Mouse (Mus musculus) liver, postnatal 0 days (tissue): ENCODE measurements around the gene Fam173a. TPM values are rescaled to one million over a fixed set of nuclear protein-coding genes. Genes with fewer than 3 reads are reported as not detected.
A peak's percentile ranks its signal among the peaks of the same experiment; 100 is the strongest.
"Not testable (repeated sequence)": the region's sequence is repeated elsewhere in the genome, so short reads cannot be mapped to it uniquely, and the experiment has no call there.

Experiments used
- ATAC-seq: fragments of 200-750 bp; cut with Nextera tagmentation; 2 replicates; pipeline ENCODE4 v1.8.0; 2017; ENCODE audit warnings: mild to moderate bottlenecking, moderate library complexity
- DNase-seq: peaks from one replicate; pipeline ENCODE4 v3.0.0-alpha.2; 2016
- H3K27ac ChIP-seq: fragments of 300-500 bp; sonication (generic); 2 replicates; pipeline ENCODE4 v1.5.1; 2014; ENCODE audit warnings: antibody characterized with exemption, moderate library complexity, mild to moderate bottlenecking, low read depth
- H3K27me3 ChIP-seq: fragments of 300-500 bp; sonication (generic); 2 replicates; pipeline ENCODE4 v1.6.1; 2014; ENCODE audit warnings: low read length, control low read depth, mixed read lengths; ENCODE audit not compliant: insufficient read depth
- H3K36me3 ChIP-seq: fragments of 300-500 bp; sonication (generic); replicated peaks from 2 replicates; pipeline ENCODE4 v1.6.1; 2014; ENCODE audit warnings: mild to moderate bottlenecking, control low read depth, low read length, moderate library complexity, mixed read lengths; ENCODE audit not compliant: insufficient read depth
- H3K4me1 ChIP-seq: fragments of 300-500 bp; sonication (generic); 2 replicates; pipeline ENCODE4 v1.6.1; 2014; ENCODE audit warnings: antibody characterized with exemption, mild to moderate bottlenecking, control low read depth; ENCODE audit not compliant: insufficient read depth
- H3K4me2 ChIP-seq: fragments of 300-500 bp; sonication (generic); 2 replicates; pipeline ENCODE4 v1.6.1; 2014; ENCODE audit warnings: low read depth, mild to moderate bottlenecking, low read length, moderate library complexity, mixed read lengths
- H3K4me3 ChIP-seq: fragments of 300-500 bp; sonication (generic); 2 replicates; pipeline ENCODE4 v1.5.1; 2014; ENCODE audit warnings: low read depth, low read length
- H3K9ac ChIP-seq: fragments of 300-500 bp; sonication (generic); replicated peaks from 2 replicates; pipeline ENCODE4 v1.6.1; 2014; ENCODE audit warnings: mild to moderate bottlenecking, moderate library complexity
- H3K9me3 ChIP-seq: fragments of 300-500 bp; sonication (generic); 2 replicates; pipeline ENCODE4 v1.6.1; 2016; ENCODE audit warnings: mild to moderate bottlenecking, control low read depth, low read length, mixed read lengths
- CTCF ChIP-seq: sonication (generic); IDR thresholded peaks from 2 replicates; pipeline ENCODE4 v1.5.1; 2016; ENCODE audit warnings: antibody characterized with exemption, low read depth
- EP300 ChIP-seq: IDR thresholded peaks from 2 replicates; pipeline ENCODE4 v1.6.1; 2016; ENCODE audit warnings: antibody characterized with exemption, low read depth, mild to moderate bottlenecking
- WGBS: fragments of 180-500 bp; shearing (Covaris S2); extraction: QIAGEN DNeasy Blood & Tissue Kit; methylation state at CpG from one replicate; pipeline ENCODE4 v1.1.7; 2014; ENCODE audit not compliant: insufficient replicate concordance; 5-methylcytosine and 5-hydroxymethylcytosine counted together
- polyA plus RNA-seq: library from polyadenylated mRNA; unstranded; fragments of >200 nt; fragmentation: Nextera tagmentation; extraction: Ambion mirVana; gene quantifications from 2 replicates; pipeline ENCODE4 v1.2.1, GENCODE M21; 2015

The Fam173a gene
- polyA plus RNA-seq, 1 experiment from 2014 or later: 51.6 TPM

DNA sequence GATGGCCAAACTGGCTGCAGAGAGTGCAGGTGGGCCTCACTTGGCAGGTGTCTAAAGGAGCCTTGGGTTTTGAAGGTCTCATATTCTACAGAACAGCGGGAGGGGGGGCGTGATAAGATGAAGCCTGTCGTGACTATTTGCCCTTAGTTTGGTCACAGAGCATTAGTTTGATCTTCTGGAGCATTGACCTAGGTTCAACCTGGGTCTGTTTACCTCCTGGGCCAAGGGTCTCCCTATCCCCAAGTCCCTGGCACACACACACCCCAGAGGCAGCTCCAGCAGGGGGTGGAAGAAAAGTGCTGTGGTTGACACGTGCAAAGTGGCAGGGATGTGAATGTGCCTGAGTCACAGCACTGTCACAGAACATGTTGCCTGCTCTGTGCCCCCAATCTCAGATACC, 18.2 kb upstream of the Fam173a start:
- Histone ChIP-seq H3K27ac (no peak overlapping the region), H3K9me3 (no peaks in the 10 kb centered on the region), H3K9ac (no peak overlapping the region), H3K4me1 (peaks cover 12% of the 10 kb centered on the region; the same call in 1 of the 2 replicates), H3K4me2 (no peak overlapping the region), H3K4me3 (no peak overlapping the region), H3K27me3 (peaks cover 65% of the 10 kb centered on the region), H3K36me3 (no peaks in the 10 kb centered on the region)
- no peak for TF ChIP-seq EP300
- TF ChIP-seq CTCF: no peak
- ATAC-seq: no peak
- DNase-seq: no peak
- 54% methylated on average over 4 of the region's 4 CpGs for WGBS

DNA sequence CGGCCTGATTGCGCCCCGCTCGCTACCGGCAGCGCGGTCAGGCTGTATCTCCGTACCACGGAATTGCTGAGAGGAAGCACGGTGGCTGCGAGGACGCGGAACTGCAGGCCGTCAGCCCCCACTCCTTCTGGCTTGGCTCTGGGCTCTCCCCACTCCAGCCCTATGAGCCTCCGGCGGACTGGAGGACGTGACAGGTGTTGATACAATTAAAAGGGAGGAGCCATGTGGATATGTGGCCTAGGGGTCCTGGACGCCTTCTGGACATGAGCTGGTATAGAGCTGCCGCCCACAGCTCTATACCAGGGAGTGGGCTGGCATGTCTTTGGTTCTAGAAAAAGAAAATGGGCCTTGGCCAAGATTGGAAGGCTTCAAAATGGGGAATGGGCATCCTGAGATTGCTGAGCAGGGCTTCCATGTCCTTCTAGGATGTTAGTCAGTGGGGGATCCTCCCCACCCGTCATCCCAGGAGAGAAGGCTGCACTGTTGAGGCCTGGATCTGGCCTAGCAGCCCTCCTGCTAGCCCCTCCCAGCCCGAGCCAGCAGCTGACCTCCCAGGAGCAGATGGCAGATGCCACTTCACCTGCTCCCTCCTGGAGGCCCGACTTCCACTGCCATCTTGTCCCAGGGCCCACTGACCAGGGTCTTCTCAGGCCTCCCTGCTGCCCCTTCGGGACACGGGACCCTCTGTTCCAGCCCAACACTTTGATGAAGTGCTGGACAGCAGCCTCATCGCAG, 17.1 kb upstream of the Fam173a start:
- Histone ChIP-seq H3K4me3 (peak overlapping the region; percentile 52), H3K9me3 (no peaks in the 10 kb centered on the region), H3K27ac (no peak overlapping the region), H3K27me3 (peaks cover 63% of the 10 kb centered on the region), H3K36me3 (no peaks in the 10 kb centered on the region), H3K4me1 (peaks cover 12% of the 10 kb centered on the region; the same call in 1 of the 2 replicates), H3K4me2 (peak overlapping the region; percentile 75), H3K9ac (no peak overlapping the region)
- DNase-seq (no peak), ATAC-seq (no peak)
- WGBS: 15% methylated on average over 23 of the region's 25 CpGs
- TF ChIP-seq EP300 (no peak), CTCF (no peak)

DNA sequence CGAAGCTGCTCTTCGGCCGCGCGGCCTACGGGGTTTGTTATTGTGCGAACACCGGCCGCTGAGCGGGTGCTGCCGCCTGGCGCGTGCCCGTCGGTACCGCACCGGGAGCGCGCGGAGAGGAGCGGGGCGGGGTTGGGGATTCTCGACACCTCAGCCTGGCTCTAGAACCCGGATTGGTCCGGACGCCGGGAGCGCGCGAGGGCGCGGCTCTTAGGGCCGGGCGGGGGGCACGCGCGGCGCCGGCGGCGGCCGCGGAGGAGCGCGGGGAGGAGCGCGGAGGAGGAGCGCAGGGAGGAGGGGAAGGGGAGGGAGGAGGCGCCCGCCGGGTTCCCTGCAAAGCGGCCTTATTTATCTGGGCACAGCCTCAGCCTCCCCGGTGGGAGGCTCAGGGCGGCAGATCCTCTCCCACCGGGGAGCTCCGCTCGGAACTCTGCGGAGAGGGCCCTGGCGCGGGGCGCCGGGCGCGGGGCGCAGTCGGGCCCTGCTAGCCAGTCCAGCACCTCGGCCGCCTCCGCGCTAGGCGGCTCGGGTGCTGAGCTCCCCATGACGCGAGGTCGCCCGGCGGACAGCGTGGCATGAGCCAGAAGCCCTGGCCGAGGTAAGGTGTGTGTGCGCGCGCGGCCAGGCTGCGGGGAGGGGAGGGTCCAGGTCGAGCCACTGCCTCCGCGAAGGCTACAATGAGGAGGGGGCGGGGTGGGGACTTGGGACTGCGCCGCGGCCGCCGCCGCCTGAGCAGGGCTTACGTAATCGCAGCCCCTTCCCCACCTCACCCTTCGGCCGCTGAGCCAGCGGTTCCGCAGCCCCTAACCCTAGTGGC, 16.3 kb upstream of the Fam173a start, which contains the start of gene Fbxl16:
Gene Fbxl16 (plus strand): TSS at position 297 of the 817 bp plus-strand sequence.
- ATAC-seq: peak; percentile 56
- no peak within 1 kb of the TSS for H3K9ac ChIP-seq

DNA sequence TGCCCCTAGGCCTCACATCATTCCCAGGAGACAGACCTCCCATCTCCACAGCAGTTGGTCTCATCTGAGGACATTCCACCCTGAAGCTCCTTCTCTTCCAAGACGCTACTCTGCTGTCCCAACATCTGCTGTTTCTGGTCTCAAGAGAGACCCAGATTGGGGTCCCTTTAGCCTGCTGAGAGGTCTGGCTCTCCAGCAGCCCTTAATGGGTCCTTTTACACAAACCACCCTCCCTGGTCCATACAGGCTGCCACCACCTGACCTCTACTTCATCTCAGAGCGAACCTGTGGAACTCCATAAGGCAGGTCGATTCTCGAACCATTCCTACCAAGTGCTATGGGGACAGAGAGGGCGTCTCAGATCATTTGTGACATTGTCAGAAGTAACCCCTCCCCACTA, 15.3 kb upstream of the Fam173a start:
- peaks cover 12% of the 10 kb centered on the region; the same call in 1 of the 2 replicates for H3K4me1 ChIP-seq
- DNase-seq (no peak), ATAC-seq (no peak)
- H3K9ac ChIP-seq: no peak overlapping the region
- no peak overlapping the region for H3K27ac ChIP-seq
- H3K4me3 ChIP-seq: no peak overlapping the region
- H3K27me3 ChIP-seq: peaks cover 53% of the 10 kb centered on the region
- TF ChIP-seq CTCF: no peak
- TF ChIP-seq EP300: no peak
- H3K4me2 ChIP-seq: no peak overlapping the region
- no peaks in the 10 kb centered on the region for H3K36me3 ChIP-seq
- 37% methylated on average over 5 of the region's 5 CpGs for WGBS
- H3K9me3 ChIP-seq: no peaks in the 10 kb centered on the region

More for the DNA sequence above, 16.3 kb upstream of the Fam173a start, which contains the start of gene Fbxl16:
- H3K36me3 ChIP-seq: no peaks in the 10 kb centered on the region
- TF ChIP-seq EP300 (no peak), CTCF (peak; percentile 29; the same call in 1 of the 2 replicates)
- H3K4me2 ChIP-seq: peak within 1 kb of the TSS; percentile 75
- peak; percentile 50 for DNase-seq
- peaks cover 12% of the 10 kb centered on the region; the same call in 1 of the 2 replicates for H3K4me1 ChIP-seq
- peak within 1 kb of the TSS; percentile 52 for H3K4me3 ChIP-seq
- H3K27me3 ChIP-seq: peaks cover 57% of the 10 kb centered on the region
- no peak within 1 kb of the TSS for H3K27ac ChIP-seq
- 2% methylated on average over 90 of the region's 100 CpGs for WGBS
- no peaks in the 10 kb centered on the region for H3K9me3 ChIP-seq

DNA sequence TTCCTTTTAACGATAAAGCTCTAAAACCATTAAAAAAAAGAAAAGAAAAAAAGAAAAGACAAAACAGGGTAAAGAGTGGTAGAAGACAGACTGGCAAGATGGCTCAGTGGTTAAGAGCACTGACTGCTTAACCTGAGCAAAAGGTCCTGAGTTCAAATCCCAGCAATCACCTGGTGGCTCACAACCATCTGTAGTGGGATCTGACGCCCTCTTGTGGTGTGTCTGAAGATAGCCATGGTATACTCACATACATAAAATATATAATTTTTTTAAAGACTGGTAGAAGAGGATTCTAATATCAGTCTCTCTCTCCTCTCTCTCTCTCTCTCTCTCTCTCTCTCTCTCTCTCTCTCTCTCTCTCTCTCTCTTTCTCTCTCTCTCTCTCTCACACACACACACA, 14.8 kb upstream of the Fam173a start:
- Histone ChIP-seq H3K4me1 (peaks cover 12% of the 10 kb centered on the region; the same call in 1 of the 2 replicates), H3K27me3 (peaks cover 48% of the 10 kb centered on the region)
- 25% methylated on average over 2 of the region's 2 CpGs for WGBS
- not testable (repeated sequence) for DNase-seq, H3K4me3 ChIP-seq, H3K4me2 ChIP-seq, H3K27ac ChIP-seq, H3K36me3 ChIP-seq, H3K9ac ChIP-seq, ATAC-seq, H3K9me3 ChIP-seq
- 0 out of 2 replicates have a peak, but pooled peaks have one; percentile 10 for TF ChIP-seq CTCF

DNA sequence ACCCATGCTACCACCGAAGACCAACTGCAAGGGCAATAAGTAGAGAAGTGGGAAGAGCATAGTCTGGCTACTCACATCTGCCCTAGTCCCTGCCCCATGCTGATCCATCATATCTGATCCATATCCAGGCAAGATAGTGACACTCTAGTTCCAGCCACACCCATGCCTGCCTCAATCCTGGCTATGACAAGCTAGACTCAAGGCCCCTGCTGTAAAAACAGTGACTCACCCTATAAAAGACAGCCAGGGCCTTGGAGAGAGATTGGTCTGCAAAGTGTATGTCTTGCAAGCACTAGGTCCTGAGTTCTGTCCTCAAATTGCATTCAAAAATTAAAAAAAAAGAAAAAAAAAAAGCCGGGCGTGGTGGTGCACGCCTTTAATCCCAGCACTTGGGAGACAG, 13.8 kb upstream of the Fam173a start:
- TF ChIP-seq EP300 (no peak), CTCF (no peak)
- Histone ChIP-seq H3K4me1 (peaks cover 12% of the 10 kb centered on the region; the same call in 1 of the 2 replicates), H3K9me3 (no peaks in the 10 kb centered on the region), H3K4me2 (no peak overlapping the region), H3K9ac (no peak overlapping the region), H3K36me3 (no peaks in the 10 kb centered on the region), H3K27me3 (peaks cover 41% of the 10 kb centered on the region), H3K27ac (no peak overlapping the region), H3K4me3 (no peak overlapping the region)
- DNase-seq: no peak
- ATAC-seq: no peak
- WGBS: 71% methylated on average over 4 of the region's 4 CpGs
